Mouse (Mus musculus) midbrain, postnatal 0 days (tissue): Measurements from ENCODE around the gene Rptn. TPM values are rescaled to one million over a fixed set of nuclear protein-coding genes. Genes with fewer than 3 reads are reported as not detected.

ENCODE experiments used
- ATAC-seq: fragments of 200-750 bp; cut with Nextera tagmentation; 2 replicates; pipeline ENCODE4 v1.8.0; 2017; ENCODE audit warnings: moderate number of reproducible peaks, mild to moderate bottlenecking, moderate TSS enrichment, moderate library complexity; ENCODE audit not compliant: low FRiP score
- DNase-seq: peaks from one replicate; pipeline ENCODE4 v3.0.0-alpha.2; 2015; ENCODE audit warnings: low spot score
- H3K27ac ChIP-seq: fragments of 300-500 bp; sonication (generic); 2 replicates; pipeline ENCODE4 v1.5.1; 2014; ENCODE audit warnings: low read depth, mild to moderate bottlenecking, low read length, mixed read lengths
- H3K27me3 ChIP-seq: fragments of 300-500 bp; sonication (generic); 2 replicates; pipeline ENCODE4 v1.6.1; 2014; ENCODE audit warnings: low read length, control low read depth, mixed read lengths; ENCODE audit not compliant: insufficient read depth
- H3K36me3 ChIP-seq: fragments of 300-500 bp; sonication (generic); 2 replicates; pipeline ENCODE4 v1.6.1; 2014; ENCODE audit warnings: low read length, control low read depth, mixed read lengths; ENCODE audit not compliant: insufficient read depth
- H3K4me1 ChIP-seq: fragments of 300-500 bp; sonication (generic); 2 replicates; pipeline ENCODE4 v1.6.1; 2014; ENCODE audit warnings: mild to moderate bottlenecking, control low read depth, antibody characterized with exemption, low read length, mixed read lengths; ENCODE audit not compliant: insufficient read depth
- H3K4me2 ChIP-seq: fragments of 300-500 bp; sonication (generic); 2 replicates; pipeline ENCODE4 v1.6.1; 2014; ENCODE audit warnings: low read depth, mild to moderate bottlenecking, low read length, mixed read lengths; ENCODE audit not compliant: poor library complexity, severe bottlenecking
- H3K4me3 ChIP-seq: fragments of 300-500 bp; sonication (generic); 2 replicates; pipeline ENCODE4 v1.5.1; 2014; ENCODE audit warnings: low read depth, mild to moderate bottlenecking, low read length, moderate library complexity
- H3K9ac ChIP-seq: fragments of 300-500 bp; sonication (generic); replicated peaks from 2 replicates; pipeline ENCODE4 v1.6.1; 2014; ENCODE audit warnings: mild to moderate bottlenecking, low read length, moderate library complexity, mixed read lengths; ENCODE audit not compliant: poor library complexity, severe bottlenecking
- H3K9me3 ChIP-seq: fragments of 300-500 bp; sonication (generic); 2 replicates; pipeline ENCODE4 v1.6.1; 2016; ENCODE audit warnings: low read length, control low read depth
- CTCF ChIP-seq: IDR thresholded peaks from 2 replicates; pipeline ENCODE4 v1.5.1; 2016; ENCODE audit warnings: antibody characterized with exemption, mild to moderate bottlenecking
- WGBS: fragments of 180-500 bp; shearing (Covaris S2); extraction: QIAGEN DNeasy Blood & Tissue Kit; methylation state at CpG from one replicate; pipeline ENCODE4 v1.1.7; 2014; 5-methylcytosine and 5-hydroxymethylcytosine counted together
- polyA plus RNA-seq: library from polyadenylated mRNA; unstranded; fragments of >200 nt; fragmentation: Nextera tagmentation; extraction: Ambion mirVana; gene quantifications from 2 replicates; pipeline ENCODE4 v1.2.1, GENCODE M21; 2015
- total RNA-seq: library from RNA; depleted of rRNA; stranded (reverse); fragments of >200 nt; gene quantifications from 2 replicates; pipeline ENCODE4 v1.2.3, GENCODE M21; 2014; rRNA removed

Rptn gene
- total RNA-seq (not detected in 2 replicates), polyA plus RNA-seq (not detected in 2 replicates)

DNA sequence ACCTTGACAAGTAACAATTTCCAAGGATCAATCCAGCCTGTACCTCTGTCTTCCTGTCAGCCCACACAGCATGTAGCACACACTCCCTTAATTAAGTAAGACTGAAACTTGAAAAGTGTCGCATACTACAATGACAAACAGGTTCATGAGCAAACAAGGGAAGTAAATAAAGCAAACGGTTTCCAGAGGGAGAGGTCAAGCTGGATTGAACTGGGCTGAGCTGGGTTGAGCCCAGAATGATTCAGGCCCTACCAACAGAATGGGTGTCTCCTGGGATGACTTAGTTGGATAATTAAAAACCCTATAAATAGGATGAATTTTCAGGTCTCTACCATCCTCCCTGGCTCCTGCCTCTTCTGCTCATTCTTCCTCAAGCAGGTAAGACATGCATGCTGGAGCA lies at the start of gene Rptn:
Rptn (plus strand) TSS at position 334 of the 400 bp plus-strand sequence.
- 75% methylated on average over 2 of the region's 2 CpGs for WGBS
- Histone ChIP-seq H3K4me1 (no peaks in the 10 kb centered on the region), H3K27ac (no peak within 1 kb of the TSS), H3K4me2 (no peak within 1 kb of the TSS), H3K4me3 (no peak within 1 kb of the TSS), H3K36me3 (no peaks in the 10 kb centered on the region), H3K9ac (no peak within 1 kb of the TSS), H3K9me3 (no peaks in the 10 kb centered on the region), H3K27me3 (no peaks in the 10 kb centered on the region)
- ATAC-seq, result no peak
- no peak for TF ChIP-seq CTCF
- DNase-seq, result no peak

DNA sequence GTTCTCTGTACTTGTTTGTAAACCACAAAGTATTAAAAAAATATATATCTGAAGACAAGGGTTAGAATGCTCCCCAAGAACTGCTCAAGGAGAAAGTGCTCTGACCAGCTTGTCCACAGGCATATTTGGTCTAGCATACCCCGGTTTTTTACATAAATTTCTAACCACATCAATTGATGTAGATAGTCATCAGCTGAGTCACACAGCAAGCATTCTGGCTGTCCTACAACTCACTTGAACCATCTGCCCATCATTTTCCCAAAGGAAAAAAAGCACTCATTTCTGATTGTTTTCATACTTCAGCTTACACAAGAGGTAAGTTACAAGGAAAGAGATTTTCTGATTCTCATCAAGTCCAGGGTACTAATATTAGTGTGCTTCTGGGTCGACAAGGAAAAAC lies 46.6 kb upstream of the Rptn start:
- Histone ChIP-seq H3K4me2 (no peak overlapping the region), H3K27me3 (no peaks in the 10 kb centered on the region), H3K36me3 (no peaks in the 10 kb centered on the region), H3K4me3 (no peak overlapping the region), H3K27ac (no peak overlapping the region), H3K9ac (no peak overlapping the region), H3K4me1 (no peaks in the 10 kb centered on the region), H3K9me3 (no peaks in the 10 kb centered on the region)
- ATAC-seq, result no peak
- WGBS, result 81% methylated on average over 2 of the region's 2 CpGs
- no peak for TF ChIP-seq CTCF
- no peak for DNase-seq

DNA sequence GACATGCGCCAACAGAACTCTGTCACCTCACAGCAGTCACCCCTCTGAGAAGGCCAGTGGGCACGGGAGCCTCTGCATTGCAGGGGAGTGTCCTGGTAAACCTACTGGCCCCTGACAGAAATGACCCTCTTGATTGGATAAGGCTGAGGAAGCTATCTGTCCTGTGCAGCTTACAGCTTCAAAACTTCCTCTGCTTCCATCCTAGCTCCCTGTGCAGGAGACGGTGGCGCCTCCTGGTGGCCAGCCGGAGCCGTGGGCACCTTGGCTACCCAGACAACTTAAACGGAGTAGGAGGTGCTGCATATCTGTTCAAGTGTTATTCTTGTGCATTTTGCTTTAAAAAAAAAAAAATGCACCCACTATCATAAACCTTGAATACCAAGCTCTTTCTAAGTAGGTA lies 33.5 kb upstream of the Rptn start:
- peak; percentile 75 for TF ChIP-seq CTCF
- no peak overlapping the region for H3K9ac ChIP-seq
- 14% methylated on average over 7 of the region's 7 CpGs for WGBS
- H3K9me3 ChIP-seq, result no peaks in the 10 kb centered on the region
- H3K4me2 ChIP-seq, result no peak overlapping the region
- H3K4me3 ChIP-seq, result no peak overlapping the region
- no peaks in the 10 kb centered on the region for H3K27me3 ChIP-seq
- DNase-seq, result peak; percentile 26
- ATAC-seq, result peak; percentile 32; the same call in 1 of the 2 replicates
- no peaks in the 10 kb centered on the region for H3K4me1 ChIP-seq
- H3K27ac ChIP-seq, result no peak overlapping the region
- H3K36me3 ChIP-seq, result no peaks in the 10 kb centered on the region

DNA sequence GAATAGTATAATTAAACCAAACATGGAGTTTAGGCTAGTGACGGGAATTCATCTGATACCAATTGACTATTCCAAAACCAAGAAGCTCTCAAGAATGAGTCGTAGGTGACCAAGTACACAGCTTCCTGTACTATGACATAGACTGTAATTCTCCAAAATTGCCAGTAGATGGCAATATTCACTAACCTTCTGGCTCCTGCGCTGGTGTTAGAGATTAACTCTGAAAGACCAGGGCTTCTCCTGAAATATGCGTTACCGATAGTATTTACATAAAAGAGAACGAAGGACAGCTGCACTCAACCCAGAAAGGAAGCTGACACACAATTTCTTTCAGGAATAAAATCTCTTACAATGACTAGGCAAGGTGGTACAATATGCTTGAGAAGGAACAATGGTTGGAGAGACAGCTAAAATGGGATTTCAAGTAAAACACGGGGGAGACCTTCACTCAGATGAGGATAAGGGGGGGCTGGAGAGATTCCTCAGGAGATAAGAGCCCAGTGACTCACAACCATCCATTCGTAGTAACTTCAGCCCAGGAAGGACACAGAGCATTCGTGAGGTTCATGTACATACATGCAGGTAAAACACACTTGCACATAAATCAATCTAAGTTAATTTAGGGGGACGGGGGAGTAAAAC lies 31.4 kb upstream of the Rptn start:
- H3K27me3 ChIP-seq, result no peaks in the 10 kb centered on the region
- no peaks in the 10 kb centered on the region for H3K4me1 ChIP-seq
- H3K4me3 ChIP-seq, result peak overlapping the region; percentile 14; the same call in 1 of the 2 replicates
- no peaks in the 10 kb centered on the region for H3K9me3 ChIP-seq
- 13% methylated on average over 10 of the region's 10 CpGs for WGBS
- H3K27ac ChIP-seq, result no peak overlapping the region
- H3K36me3 ChIP-seq, result no peaks in the 10 kb centered on the region
- ATAC-seq, result peak; percentile 90
- peak overlapping the region; percentile 47 for H3K4me2 ChIP-seq
- DNase-seq, result peak; percentile 84
- H3K9ac ChIP-seq, result no peak overlapping the region
- TF ChIP-seq CTCF, result peak; percentile 88

DNA sequence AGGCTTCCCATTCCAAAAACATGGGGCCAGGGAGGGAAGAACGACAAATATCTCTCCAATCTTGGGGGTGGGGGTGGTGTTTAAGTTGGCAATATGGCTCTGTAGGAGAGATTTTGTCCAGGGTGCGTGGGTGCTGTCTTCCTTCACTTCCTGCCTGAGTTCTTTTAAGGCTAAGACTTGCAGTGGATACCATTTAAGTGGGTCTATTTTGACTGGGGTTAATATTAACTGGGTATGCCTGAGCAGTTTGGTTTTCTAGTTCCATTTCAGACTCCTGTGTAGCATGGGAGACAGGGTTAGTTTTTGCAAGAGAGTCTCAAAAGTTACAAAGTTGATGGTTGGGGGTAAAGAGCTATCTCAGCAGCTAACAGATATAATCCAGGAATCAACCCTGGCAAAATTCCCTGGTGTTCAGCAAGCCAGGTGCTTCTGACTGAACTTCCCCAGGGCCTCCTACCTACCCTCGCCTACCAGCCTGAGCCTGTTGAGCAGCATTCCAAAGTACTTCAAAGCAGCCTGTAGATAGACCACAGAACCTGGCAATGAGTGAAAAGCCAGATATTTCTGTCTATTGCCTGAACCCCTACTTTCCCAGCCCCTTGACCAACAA lies 26.4 kb upstream of the Rptn start:
- Histone ChIP-seq H3K27ac (no peak overlapping the region), H3K27me3 (no peaks in the 10 kb centered on the region), H3K4me2 (no peak overlapping the region), H3K4me3 (no peak overlapping the region), H3K9me3 (no peaks in the 10 kb centered on the region), H3K4me1 (no peaks in the 10 kb centered on the region), H3K36me3 (no peaks in the 10 kb centered on the region), H3K9ac (no peak overlapping the region)
- DNase-seq (no peak), ATAC-seq (no peak)
- WGBS, result 75% methylated on average over 3 of the region's 3 CpGs
- TF ChIP-seq CTCF, result no peak

DNA sequence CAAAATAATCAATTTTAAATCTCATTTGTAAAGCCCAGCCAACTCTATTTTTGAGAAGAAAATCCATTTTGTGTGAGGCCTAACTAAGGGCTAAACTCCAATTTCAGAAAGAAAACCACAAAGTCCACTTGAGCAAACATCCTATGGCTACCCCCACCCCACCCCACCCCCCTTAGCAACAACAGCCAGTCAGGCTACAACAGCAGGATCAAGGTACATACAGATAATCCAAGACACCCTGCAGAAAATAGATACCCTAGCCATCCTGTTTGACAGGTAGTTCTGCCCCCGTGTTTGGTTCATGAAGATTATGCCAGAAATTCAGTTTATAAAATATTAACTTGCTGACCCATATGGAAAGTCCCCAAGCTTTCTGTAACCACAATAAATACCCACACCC lies 25.3 kb upstream of the Rptn start:
- Histone ChIP-seq H3K9ac (no peak overlapping the region), H3K27me3 (no peaks in the 10 kb centered on the region), H3K4me1 (no peaks in the 10 kb centered on the region), H3K4me3 (no peak overlapping the region), H3K4me2 (no peak overlapping the region), H3K9me3 (no peaks in the 10 kb centered on the region), H3K27ac (no peak overlapping the region), H3K36me3 (no peaks in the 10 kb centered on the region)
- TF ChIP-seq CTCF, result no peak
- DNase-seq, result no peak
- WGBS, result 62% methylated on average over 1 of the region's 1 CpGs
- ATAC-seq, result no peak
